Mouse (Mus musculus): ENCODE results near the gene Fscn1. TPM values are rescaled to one million over a fixed set of nuclear protein-coding genes. Genes with fewer than 3 reads are reported as not detected.

The Fscn1 gene
- polyA plus RNA-seq, 1 experiment = 115 TPM

DNA sequence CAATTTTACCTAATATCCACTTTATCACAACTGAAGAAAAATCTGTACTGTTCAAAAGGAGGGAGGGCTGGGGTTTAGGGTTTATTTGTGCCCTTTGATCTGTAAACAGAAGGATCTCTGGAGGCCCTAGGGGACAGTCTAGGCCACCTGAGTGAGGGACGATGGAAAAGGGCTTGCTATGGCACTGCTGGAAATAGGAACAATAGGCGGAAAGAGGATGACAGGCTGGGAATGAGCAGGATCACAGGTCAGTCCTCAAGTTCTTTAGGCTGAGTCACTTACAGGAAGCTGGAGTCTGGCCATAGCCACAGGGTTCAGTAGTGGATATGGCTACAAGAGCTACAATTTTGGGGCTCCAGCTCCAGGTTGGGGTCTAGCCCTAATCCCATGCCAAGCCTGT, 38.0 kb downstream of the Fscn1 start:
- H3K27ac ChIP-seq (ENCODE audit: insufficient read depth, low read length) = no peak overlapping the region
- TF ChIP-seq CTCF (IDR thresholded peaks at IDR 0.05; ENCODE audit: borderline replicate concordance, insufficient read depth, low read depth, low read length) = no peak
- no peak for TF ChIP-seq POLR2A (IDR thresholded peaks at IDR 0.05; ENCODE audit: borderline replicate concordance, insufficient read depth, low read length)
- 57% methylated on average over 2 of the region's 2 CpGs for WGBS
- H3K4me1 ChIP-seq (ENCODE audit: control insufficient read depth, insufficient read depth, low read length) = no peaks in the 10 kb centered on the region
- no peaks in the 10 kb centered on the region for H3K27me3 ChIP-seq (ENCODE audit: control insufficient read depth, insufficient read depth, low read length)
- DNase-seq = no peak
- H3K4me3 ChIP-seq (replicated peaks; ENCODE audit: insufficient read depth, low read depth, low read length) = no peak overlapping the region

DNA sequence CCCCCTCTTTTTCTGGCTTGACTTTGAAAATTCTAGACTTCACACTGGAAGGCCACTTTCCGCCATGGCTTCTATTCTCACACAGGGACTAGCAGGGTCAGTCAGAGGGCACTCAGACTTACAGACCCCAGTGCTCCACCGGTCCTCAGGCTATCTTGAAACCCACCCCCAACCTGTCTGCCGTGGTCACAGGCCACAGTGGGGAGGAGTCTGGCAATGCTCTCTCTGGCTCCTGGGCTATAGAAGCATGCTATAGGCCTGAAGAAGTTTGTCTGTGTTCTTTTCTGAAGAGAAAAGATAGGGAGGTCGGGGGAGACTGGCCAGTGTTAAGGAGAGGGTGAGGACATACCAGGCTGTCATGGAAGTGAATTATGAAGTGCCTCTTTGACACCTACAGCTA, 39.9 kb downstream of the Fscn1 start:
- TF ChIP-seq POLR2A (IDR thresholded peaks at IDR 0.05; ENCODE audit: borderline replicate concordance, insufficient read depth, low read length) (no peak), CTCF (IDR thresholded peaks at IDR 0.05; ENCODE audit: borderline replicate concordance, insufficient read depth, low read depth, low read length) (no peak)
- WGBS = 63% methylated on average over 4 of the region's 4 CpGs
- Histone ChIP-seq H3K27me3 (ENCODE audit: control insufficient read depth, insufficient read depth, low read length) (no peaks in the 10 kb centered on the region), H3K27ac (ENCODE audit: insufficient read depth, low read length) (no peak overlapping the region), H3K4me3 (replicated peaks; ENCODE audit: insufficient read depth, low read depth, low read length) (no peak overlapping the region), H3K4me1 (ENCODE audit: control insufficient read depth, insufficient read depth, low read length) (no peaks in the 10 kb centered on the region)
- DNase-seq = no peak

DNA sequence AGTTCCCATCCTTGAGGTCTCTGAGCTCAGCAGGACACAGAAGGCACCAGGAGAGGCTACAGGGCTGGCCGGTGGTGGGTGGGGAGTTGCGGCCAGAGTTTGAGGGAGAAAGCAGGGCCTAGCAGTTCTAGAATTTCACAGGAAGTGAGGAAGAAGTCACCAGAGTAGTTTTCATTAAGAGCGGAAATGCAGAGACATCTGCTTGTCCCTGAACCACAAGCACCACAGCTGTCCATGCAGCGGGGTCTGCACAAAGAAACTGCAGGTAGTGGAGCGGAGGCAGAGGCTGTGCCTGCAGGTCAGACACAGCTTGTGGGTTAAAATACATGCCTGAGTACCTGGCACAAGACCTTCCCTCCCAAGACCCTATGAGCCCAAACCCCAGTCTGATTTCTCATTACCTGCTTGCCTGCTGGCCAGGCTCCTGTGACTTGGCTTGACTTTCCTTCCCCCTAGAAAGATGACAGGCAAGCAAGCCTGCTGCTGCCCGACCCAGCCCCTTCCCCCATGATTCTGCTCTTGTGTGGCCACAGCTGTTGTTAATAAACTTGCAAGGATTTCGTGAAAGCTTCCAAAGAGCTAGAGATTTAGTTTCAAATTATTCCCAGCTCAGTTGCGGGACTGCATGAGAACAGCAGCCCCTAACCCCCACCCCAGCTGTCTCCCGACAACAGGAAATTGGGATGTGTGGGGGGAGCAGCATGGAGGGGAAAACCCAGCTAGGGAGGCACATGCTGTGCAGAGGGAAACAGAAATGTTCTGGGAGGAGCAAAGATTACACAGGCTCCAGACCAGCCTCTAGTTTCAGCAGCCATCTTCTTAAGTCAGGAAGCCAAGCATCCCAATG, 40.7 kb downstream of the Fscn1 start:
- Histone ChIP-seq H3K27ac (ENCODE audit: insufficient read depth, low read length) (peak overlapping the region; percentile 7; the same call in 1 of the 2 replicates), H3K27me3 (ENCODE audit: control insufficient read depth, insufficient read depth, low read length) (no peaks in the 10 kb centered on the region), H3K4me1 (ENCODE audit: control insufficient read depth, insufficient read depth, low read length) (no peaks in the 10 kb centered on the region), H3K4me3 (replicated peaks; ENCODE audit: insufficient read depth, low read depth, low read length) (no peak overlapping the region)
- no peak for DNase-seq
- TF ChIP-seq POLR2A (IDR thresholded peaks at IDR 0.05; ENCODE audit: borderline replicate concordance, insufficient read depth, low read length) (no peak), CTCF (IDR thresholded peaks at IDR 0.05; ENCODE audit: borderline replicate concordance, insufficient read depth, low read depth, low read length) (no peak)
- 46% methylated on average over 9 of the region's 9 CpGs for WGBS

DNA sequence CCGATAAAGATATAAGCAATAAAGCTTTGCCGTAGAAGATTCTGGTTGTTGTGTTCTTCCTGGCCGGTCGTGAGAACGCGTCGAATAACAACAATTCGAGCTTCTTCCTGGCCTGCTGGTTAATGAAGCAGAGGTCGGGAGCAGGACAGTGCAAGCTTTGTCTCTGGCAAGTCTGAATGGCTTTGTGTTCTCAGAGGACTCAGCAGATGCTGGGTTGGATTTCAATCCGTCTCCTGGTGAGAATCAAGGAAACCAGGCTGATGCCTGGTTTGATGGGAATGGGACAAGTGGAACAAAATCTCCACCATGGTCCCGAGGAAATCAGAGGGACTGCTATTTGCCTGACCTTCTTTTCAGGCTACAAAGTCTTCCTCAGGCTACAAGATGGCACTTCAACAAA, 49.2 kb downstream of the Fscn1 start:
- WGBS = 34% methylated on average over 11 of the region's 11 CpGs
- no peaks in the 10 kb centered on the region for H3K27me3 ChIP-seq (ENCODE audit: control insufficient read depth, insufficient read depth, low read length)

DNA sequence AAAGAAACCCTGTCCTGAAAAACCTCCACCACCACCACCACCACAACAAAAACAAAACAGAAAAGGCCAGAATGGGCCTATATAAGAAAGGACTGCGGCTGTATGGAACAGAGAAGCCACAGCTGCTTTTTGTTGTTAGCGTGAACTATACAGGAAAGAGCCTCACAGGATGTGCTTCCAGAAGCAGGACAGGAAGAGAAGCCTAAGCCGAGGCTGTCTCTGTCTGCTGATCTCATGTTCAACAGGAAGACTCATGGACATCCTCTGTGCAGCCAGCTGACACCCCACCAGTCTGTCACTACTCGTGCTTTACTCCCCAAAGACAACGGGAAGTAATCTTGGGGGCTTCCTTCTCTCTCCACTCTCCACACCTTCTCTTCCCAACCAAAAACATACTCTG, 57.3 kb downstream of the Fscn1 start:
- H3K27ac ChIP-seq (ENCODE audit: insufficient read depth, low read length) = no peak overlapping the region
- WGBS = 82% methylated on average over 5 of the region's 5 CpGs

More for the DNA sequence above, 49.2 kb downstream of the Fscn1 start:
- H3K27ac ChIP-seq (ENCODE audit: insufficient read depth, low read length) = peak overlapping the region; percentile 74; the same call in 1 of the 2 replicates
- peak in 1 of 2 experiments; percentile 24 for DNase-seq
- H3K4me3 ChIP-seq (replicated peaks; ENCODE audit: insufficient read depth, low read depth, low read length) = no peak overlapping the region
- TF ChIP-seq CTCF (IDR thresholded peaks at IDR 0.05; ENCODE audit: borderline replicate concordance, insufficient read depth, low read depth, low read length) = no peak
- no peak for TF ChIP-seq POLR2A (IDR thresholded peaks at IDR 0.05; ENCODE audit: borderline replicate concordance, insufficient read depth, low read length)
- H3K4me1 ChIP-seq (ENCODE audit: control insufficient read depth, insufficient read depth, low read length) = 0 out of 2 replicates have a peak, but pooled peaks cover 3% of the 10 kb centered on the region

More for the DNA sequence above, 57.3 kb downstream of the Fscn1 start:
- no peak for DNase-seq
- TF ChIP-seq CTCF (IDR thresholded peaks at IDR 0.05; ENCODE audit: borderline replicate concordance, insufficient read depth, low read depth, low read length) (no peak), POLR2A (IDR thresholded peaks at IDR 0.05; ENCODE audit: borderline replicate concordance, insufficient read depth, low read length) (no peak)
- H3K27me3 ChIP-seq (ENCODE audit: control insufficient read depth, insufficient read depth, low read length) = no peaks in the 10 kb centered on the region
- H3K4me3 ChIP-seq (replicated peaks; ENCODE audit: insufficient read depth, low read depth, low read length) = no peak overlapping the region
- H3K4me1 ChIP-seq (ENCODE audit: control insufficient read depth, insufficient read depth, low read length) = no peaks in the 10 kb centered on the region

Other genes with a start within 250 kb of the Fscn1 start
- 29.3 and 36.5 TPM in 2 replicates for gene Tnrc18, start 142.7 kb upstream of the Fscn1 start, polyA plus RNA-seq (2012; rRNA removed)
- gene Fbxl18, start 64.9 kb upstream of the Fscn1 start, polyA plus RNA-seq (2012; rRNA removed) = 22.3 TPM in 2 replicates
- gene Actb, start 53.6 kb upstream of the Fscn1 start, polyA plus RNA-seq (2012; rRNA removed) = 2,136 and 2,149 TPM in 2 replicates
- 33.8 and 35.6 TPM in 2 replicates for gene Rnf216, start 152.7 kb downstream of the Fscn1 start, polyA plus RNA-seq (2012; rRNA removed)
- not detected in 2 replicates for gene Olfr718-ps1, start 187.2 kb downstream of the Fscn1 start, polyA plus RNA-seq (2012; rRNA removed)
- gene Rbak, start 220.4 kb downstream of the Fscn1 start, polyA plus RNA-seq (2012; rRNA removed) = 13.3 and 13.8 TPM in 2 replicates
- gene Spdye4b, start 220.7 kb downstream of the Fscn1 start, polyA plus RNA-seq (2012; rRNA removed) = not detected in 2 replicates